Mouse (Mus musculus): ENCODE measurements at regions not wholly inside any gene's neighbourhood (a gene's known extent, or its start where the extent isn't known, plus 50 kb on each side); places are given as distances from the start of the nearest gene placed in this dataset.

- H3K27me3 ChIP-seq (replicated peaks; ENCODE audit: control insufficient read depth, insufficient read depth, low read length), result no peaks in the 10 kb centered on the region
- H3K9me3 ChIP-seq (ENCODE audit: control insufficient read depth, low read length), result no peaks in the 10 kb centered on the region
- no peaks in the 10 kb centered on the region for H3K4me1 ChIP-seq (replicated peaks; ENCODE audit: control insufficient read depth, insufficient read depth, low read length)
- no peak overlapping the region for H3K4me3 ChIP-seq (ENCODE audit: low read depth, low read length)
- no peaks in the 10 kb centered on the region for H3K36me3 ChIP-seq (ENCODE audit: control insufficient read depth, insufficient read depth, low read length)
- no peak for DNase-seq (ENCODE audit: low spot score)
- H3K9ac ChIP-seq (ENCODE audit: low read depth, low read length), result no peak overlapping the region
- no peak overlapping the region for H3K4me2 ChIP-seq
- no peak for ATAC-seq (replicated peaks; ENCODE audit: low FRiP score)
- H3K27ac ChIP-seq (ENCODE audit: low read depth, low read length), result no peak overlapping the region
- 44% methylated on average over 5 of the region's 5 CpGs for WGBS
Measured at GRCm38 (mm10) chr12:70543299-70543698, 90.4 kb downstream of the Tmx1 start.

DNA sequence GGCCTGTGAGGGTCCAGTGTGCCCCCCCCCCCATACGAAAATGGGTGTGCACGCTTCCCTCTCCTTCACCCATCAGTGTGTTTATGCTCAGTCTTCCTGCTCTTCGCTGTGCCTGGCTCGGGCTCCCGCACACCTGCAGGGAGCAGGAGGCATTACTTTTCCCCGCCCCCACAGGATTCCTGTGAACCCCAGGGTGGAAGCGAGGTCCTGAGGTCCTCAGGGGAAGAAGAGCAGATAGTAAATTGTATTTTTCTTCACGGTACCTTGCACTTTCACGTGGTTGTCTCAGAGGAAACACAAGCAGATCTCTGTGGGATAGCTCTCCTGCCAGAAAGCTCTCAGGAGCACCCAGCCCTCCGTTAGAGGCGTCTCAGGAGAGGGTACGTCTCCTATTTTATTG is 91.4 kb downstream of the Tmx1 start:
- Histone ChIP-seq H3K36me3 (ENCODE audit: control insufficient read depth, insufficient read depth, low read length) (no peaks in the 10 kb centered on the region), H3K27ac (ENCODE audit: low read depth, low read length) (no peak overlapping the region), H3K4me1 (replicated peaks; ENCODE audit: control insufficient read depth, insufficient read depth, low read length) (no peaks in the 10 kb centered on the region), H3K9me3 (ENCODE audit: control insufficient read depth, low read length) (no peaks in the 10 kb centered on the region), H3K9ac (ENCODE audit: low read depth, low read length) (no peak overlapping the region), H3K27me3 (replicated peaks; ENCODE audit: control insufficient read depth, insufficient read depth, low read length) (no peaks in the 10 kb centered on the region), H3K4me3 (ENCODE audit: low read depth, low read length) (no peak overlapping the region), H3K4me2 (no peak overlapping the region)
- no peak for DNase-seq (ENCODE audit: low spot score)
- 31% methylated on average over 12 of the region's 12 CpGs for WGBS
- ATAC-seq (replicated peaks; ENCODE audit: low FRiP score), result no peak

DNA sequence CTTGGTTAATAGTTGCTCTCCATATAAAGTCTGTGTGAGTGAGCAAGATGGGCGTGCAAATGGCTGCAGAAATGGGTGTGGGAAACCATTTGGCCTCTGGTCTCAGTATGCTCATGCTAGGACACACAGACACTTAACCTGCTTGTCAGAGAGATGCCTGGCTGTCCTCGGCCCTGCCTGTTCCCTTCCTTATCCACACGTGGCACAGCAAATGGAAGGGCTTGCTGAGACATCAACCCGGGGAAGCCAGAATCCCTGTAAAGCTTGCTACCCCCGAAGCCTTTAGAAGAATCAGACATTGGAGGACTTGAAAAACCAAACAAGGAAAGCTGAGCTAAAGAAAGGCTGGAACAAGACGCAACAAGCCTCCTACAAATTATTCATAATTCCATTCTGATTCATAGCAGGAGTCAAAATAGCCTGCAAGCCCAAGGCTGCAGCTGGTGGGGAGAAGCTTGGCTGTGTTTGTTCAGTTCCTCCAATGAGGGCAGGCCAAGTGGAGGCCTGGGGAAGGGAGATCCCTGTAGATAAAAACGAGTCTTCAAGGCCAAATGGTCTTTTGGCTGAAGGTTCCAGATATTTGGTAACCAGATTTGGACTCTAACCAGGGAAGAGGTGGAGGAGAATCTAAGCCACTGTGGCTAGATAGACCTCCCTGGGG is 92.1 kb downstream of the Tmx1 start:
- 57% methylated on average over 7 of the region's 7 CpGs for WGBS
- H3K27me3 ChIP-seq (replicated peaks; ENCODE audit: control insufficient read depth, insufficient read depth, low read length), result no peaks in the 10 kb centered on the region
- DNase-seq (ENCODE audit: low spot score), result no peak
- H3K4me3 ChIP-seq (ENCODE audit: low read depth, low read length), result no peak overlapping the region
- H3K27ac ChIP-seq (ENCODE audit: low read depth, low read length), result no peak overlapping the region
- no peaks in the 10 kb centered on the region for H3K36me3 ChIP-seq (ENCODE audit: control insufficient read depth, insufficient read depth, low read length)
- no peak overlapping the region for H3K4me2 ChIP-seq
- no peaks in the 10 kb centered on the region for H3K9me3 ChIP-seq (ENCODE audit: control insufficient read depth, low read length)
- no peaks in the 10 kb centered on the region for H3K4me1 ChIP-seq (replicated peaks; ENCODE audit: control insufficient read depth, insufficient read depth, low read length)
- ATAC-seq (replicated peaks; ENCODE audit: low FRiP score), result no peak
- no peak overlapping the region for H3K9ac ChIP-seq (ENCODE audit: low read depth, low read length)

GRCm38 (mm10) chr12:70547199-70547598 is 94.3 kb downstream of the Tmx1 start:
- no peaks in the 10 kb centered on the region for H3K9me3 ChIP-seq (ENCODE audit: control insufficient read depth, low read length)
- no peaks in the 10 kb centered on the region for H3K4me1 ChIP-seq (replicated peaks; ENCODE audit: control insufficient read depth, insufficient read depth, low read length)
- no peak overlapping the region for H3K9ac ChIP-seq (ENCODE audit: low read depth, low read length)
- no peak overlapping the region for H3K27ac ChIP-seq (ENCODE audit: low read depth, low read length)
- DNase-seq (ENCODE audit: low spot score) (no peak), ATAC-seq (replicated peaks; ENCODE audit: low FRiP score) (no peak)
- H3K27me3 ChIP-seq (replicated peaks; ENCODE audit: control insufficient read depth, insufficient read depth, low read length), result no peaks in the 10 kb centered on the region
- no peak overlapping the region for H3K4me2 ChIP-seq
- no peaks in the 10 kb centered on the region for H3K36me3 ChIP-seq (ENCODE audit: control insufficient read depth, insufficient read depth, low read length)
- H3K4me3 ChIP-seq (ENCODE audit: low read depth, low read length), result no peak overlapping the region
- WGBS, result 59% methylated on average over 6 of the region's 6 CpGs

DNA sequence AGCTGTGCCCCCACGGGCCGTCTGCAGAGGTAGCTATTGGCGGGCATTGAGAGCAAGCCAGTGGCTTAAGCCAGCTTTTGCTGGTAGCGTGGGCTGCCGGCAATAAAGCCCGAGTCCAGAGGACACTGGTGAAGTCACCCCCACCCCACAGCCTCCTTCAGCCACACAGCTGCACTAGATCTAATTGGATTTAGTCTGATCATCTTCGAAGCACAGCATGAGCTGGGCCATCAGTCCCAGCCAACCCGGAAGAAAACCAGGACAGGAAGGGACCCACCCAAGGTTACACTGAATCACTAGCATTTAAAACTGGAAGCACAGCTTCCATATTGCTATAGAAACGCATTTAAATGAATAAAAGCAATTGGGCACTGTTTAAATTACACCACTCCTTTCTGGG is 96.4 kb downstream of the Tmx1 start:
- Histone ChIP-seq H3K9me3 (ENCODE audit: control insufficient read depth, low read length) (no peaks in the 10 kb centered on the region), H3K36me3 (ENCODE audit: control insufficient read depth, insufficient read depth, low read length) (no peaks in the 10 kb centered on the region), H3K4me3 (ENCODE audit: low read depth, low read length) (no peak overlapping the region), H3K4me1 (replicated peaks; ENCODE audit: control insufficient read depth, insufficient read depth, low read length) (no peaks in the 10 kb centered on the region), H3K27me3 (replicated peaks; ENCODE audit: control insufficient read depth, insufficient read depth, low read length) (no peaks in the 10 kb centered on the region), H3K9ac (ENCODE audit: low read depth, low read length) (no peak overlapping the region), H3K27ac (ENCODE audit: low read depth, low read length) (no peak overlapping the region), H3K4me2 (no peak overlapping the region)
- ATAC-seq (replicated peaks; ENCODE audit: low FRiP score) (no peak), DNase-seq (ENCODE audit: low spot score) (no peak)
- 84% methylated on average over 9 of the region's 9 CpGs for WGBS

DNA sequence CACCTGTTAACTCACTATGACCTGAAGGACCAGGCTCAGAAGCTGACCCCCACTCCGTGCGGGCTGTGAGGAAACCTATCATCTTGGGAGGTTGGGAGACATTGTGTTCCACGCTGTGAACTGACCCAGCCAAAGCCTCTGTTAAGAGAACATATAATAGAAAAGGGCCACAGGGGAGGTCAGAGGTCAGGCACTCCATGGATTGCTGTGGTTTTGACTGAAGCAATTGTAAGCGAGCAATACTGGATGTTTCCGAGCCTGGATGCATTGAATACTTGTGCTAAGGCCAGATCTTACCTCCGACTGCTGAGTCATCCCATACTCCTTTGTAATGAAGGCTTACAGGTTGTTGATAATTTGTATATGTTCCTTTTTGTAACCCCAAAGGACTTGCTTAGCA is 101.0 kb downstream of the Tmx1 start:
- Histone ChIP-seq H3K27ac (ENCODE audit: low read depth, low read length) (no peak overlapping the region), H3K4me2 (no peak overlapping the region), H3K36me3 (ENCODE audit: control insufficient read depth, insufficient read depth, low read length) (no peaks in the 10 kb centered on the region), H3K4me1 (replicated peaks; ENCODE audit: control insufficient read depth, insufficient read depth, low read length) (no peaks in the 10 kb centered on the region), H3K4me3 (ENCODE audit: low read depth, low read length) (no peak overlapping the region), H3K9me3 (ENCODE audit: control insufficient read depth, low read length) (no peaks in the 10 kb centered on the region), H3K9ac (ENCODE audit: low read depth, low read length) (no peak overlapping the region), H3K27me3 (replicated peaks; ENCODE audit: control insufficient read depth, insufficient read depth, low read length) (no peaks in the 10 kb centered on the region)
- no peak for ATAC-seq (replicated peaks; ENCODE audit: low FRiP score)
- WGBS, result 89% methylated on average over 6 of the region's 6 CpGs
- DNase-seq (ENCODE audit: low spot score), result no peak

DNA sequence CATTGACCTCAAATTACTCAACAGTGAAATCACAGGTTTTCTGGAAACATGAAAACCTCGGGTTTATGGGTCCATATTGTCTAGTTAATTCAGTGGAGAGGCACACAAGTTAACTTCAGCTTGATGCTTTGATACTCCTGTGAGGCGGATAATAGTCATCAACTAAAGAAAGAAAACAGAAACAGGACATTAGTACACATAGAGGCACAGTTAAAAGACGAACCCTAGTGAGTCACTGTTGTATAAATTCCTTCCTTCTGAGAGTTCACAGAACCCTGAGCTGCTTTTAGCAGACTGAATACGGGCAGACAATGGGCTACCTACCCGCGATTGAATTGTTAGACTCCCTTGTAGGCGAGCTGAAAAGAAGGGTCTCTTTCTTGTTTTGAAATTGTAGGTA is 101.7 kb downstream of the Tmx1 start:
- no peaks in the 10 kb centered on the region for H3K36me3 ChIP-seq (ENCODE audit: control insufficient read depth, insufficient read depth, low read length)
- H3K9me3 ChIP-seq (ENCODE audit: control insufficient read depth, low read length), result no peaks in the 10 kb centered on the region
- no peak overlapping the region for H3K27ac ChIP-seq (ENCODE audit: low read depth, low read length)
- DNase-seq (ENCODE audit: low spot score) (no peak), ATAC-seq (replicated peaks; ENCODE audit: low FRiP score) (no peak)
- H3K4me3 ChIP-seq (ENCODE audit: low read depth, low read length), result no peak overlapping the region
- no peak overlapping the region for H3K9ac ChIP-seq (ENCODE audit: low read depth, low read length)
- no peak overlapping the region for H3K4me2 ChIP-seq
- H3K27me3 ChIP-seq (replicated peaks; ENCODE audit: control insufficient read depth, insufficient read depth, low read length), result no peaks in the 10 kb centered on the region
- no peaks in the 10 kb centered on the region for H3K4me1 ChIP-seq (replicated peaks; ENCODE audit: control insufficient read depth, insufficient read depth, low read length)
- 76% methylated on average over 7 of the region's 7 CpGs for WGBS

DNA sequence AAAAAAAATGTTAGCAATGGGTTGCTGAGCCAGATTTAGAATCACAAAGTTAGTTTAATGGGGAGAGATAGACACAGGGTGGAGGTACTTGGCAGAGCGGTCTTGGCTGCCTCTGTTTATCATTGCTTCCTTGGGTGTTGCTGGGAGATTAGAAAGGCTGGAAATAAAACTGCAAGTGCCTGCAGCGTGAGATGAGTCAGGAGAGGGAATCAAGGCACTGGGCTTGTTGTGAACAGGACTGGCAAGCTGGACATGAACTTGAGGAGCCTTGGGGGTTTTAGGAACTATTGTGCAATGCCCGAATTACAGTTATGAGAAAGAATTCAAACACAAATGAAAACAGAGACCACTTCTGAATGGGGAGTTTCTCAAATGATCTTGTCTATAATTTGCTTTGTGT is 102.8 kb downstream of the Tmx1 start:
- Histone ChIP-seq H3K27ac (ENCODE audit: low read depth, low read length) (no peak overlapping the region), H3K4me3 (ENCODE audit: low read depth, low read length) (no peak overlapping the region), H3K4me2 (no peak overlapping the region), H3K9me3 (ENCODE audit: control insufficient read depth, low read length) (no peaks in the 10 kb centered on the region), H3K27me3 (replicated peaks; ENCODE audit: control insufficient read depth, insufficient read depth, low read length) (no peaks in the 10 kb centered on the region), H3K36me3 (ENCODE audit: control insufficient read depth, insufficient read depth, low read length) (no peaks in the 10 kb centered on the region), H3K9ac (ENCODE audit: low read depth, low read length) (no peak overlapping the region), H3K4me1 (replicated peaks; ENCODE audit: control insufficient read depth, insufficient read depth, low read length) (no peaks in the 10 kb centered on the region)
- ATAC-seq (replicated peaks; ENCODE audit: low FRiP score) (no peak), DNase-seq (ENCODE audit: low spot score) (no peak)
- WGBS, result 50% methylated on average over 3 of the region's 3 CpGs

GRCm38 (mm10) chr12:70556820-70557219 is 103.9 kb downstream of the Tmx1 start:
- 71% methylated on average over 6 of the region's 6 CpGs for WGBS

More at GRCm38 (mm10) chr12:70556820-70557219, 103.9 kb downstream of the Tmx1 start:
- Histone ChIP-seq H3K4me3 (ENCODE audit: low read depth, low read length) (no peak overlapping the region), H3K9me3 (ENCODE audit: control insufficient read depth, low read length) (no peaks in the 10 kb centered on the region), H3K27me3 (replicated peaks; ENCODE audit: control insufficient read depth, insufficient read depth, low read length) (no peaks in the 10 kb centered on the region), H3K27ac (ENCODE audit: low read depth, low read length) (no peak overlapping the region), H3K4me2 (no peak overlapping the region), H3K9ac (ENCODE audit: low read depth, low read length) (no peak overlapping the region), H3K36me3 (ENCODE audit: control insufficient read depth, insufficient read depth, low read length) (no peaks in the 10 kb centered on the region), H3K4me1 (replicated peaks; ENCODE audit: control insufficient read depth, insufficient read depth, low read length) (no peaks in the 10 kb centered on the region)
- ATAC-seq (replicated peaks; ENCODE audit: low FRiP score) (no peak), DNase-seq (ENCODE audit: low spot score) (no peak)
